Comparison of ENCODE assay signal across 8 mouse cellular contexts in genomic region chr3:154816801-154817625, GRCm38 (mm10).
DNase-seq lines count a peak whose midpoint lies in the region; ATAC-seq and TF ChIP-seq lines count a peak whose summit lies in the region.
"Had no signal": no experiment of that assay in that cellular context is flagged by ENCODE, and none has a peak within 500 bp of the region (broad histone marks: within the 10 kb centered on the region; RNA-seq: fewer than 3 reads in every experiment).

No protein-coding gene starts in this region.

- H3K4me2 ChIP-seq in stomach, embryonic 16.5 days (ENCODE audit: low read depth, low read length) = no peak overlapping the region
- H3K4me2 ChIP-seq in liver, postnatal 0 days (ENCODE audit: low read depth, low read length) = no peak overlapping the region
- H3K4me2 ChIP-seq: lung, embryonic 15.5 days had no signal

- ATAC-seq in inflammation-experienced regulatory T-cells, adult 6 months = peak; percentile 63
- peak; percentile 76; the same call in 1 of the 2 replicates for ATAC-seq in stomach, embryonic 16.5 days (ENCODE audit: insufficient read depth, low FRiP score)
- ATAC-seq in liver, postnatal 0 days = no peak

- H3K27ac ChIP-seq in embryonic facial prominence, embryonic 10.5 days (replicated peaks) = no peak overlapping the region
- H3K27ac ChIP-seq in stomach, embryonic 16.5 days (ENCODE audit: low read length) = no peak overlapping the region
- no peak overlapping the region for H3K27ac ChIP-seq in liver, postnatal 0 days (ENCODE audit: low read depth)
- H3K27ac ChIP-seq: lung, embryonic 15.5 days had no signal

- whole genome bisulfite sequencing in embryonic facial prominence, embryonic 10.5 days = 38% methylated on average over 19 of the region's 19 CpGs
- 40% methylated on average over 19 of the region's 19 CpGs for WGBS in stomach, embryonic 16.5 days
- WGBS in liver, postnatal 0 days (ENCODE audit: insufficient replicate concordance) = 44% methylated on average over 19 of the region's 19 CpGs

- no peaks in the 10 kb centered on the region for H3K36me3 ChIP-seq in embryonic facial prominence, embryonic 10.5 days (replicated peaks)
- no peaks in the 10 kb centered on the region for H3K36me3 ChIP-seq in stomach, embryonic 16.5 days (ENCODE audit: control insufficient read depth, insufficient read depth, low read length)
- no peaks in the 10 kb centered on the region for H3K36me3 ChIP-seq in liver, postnatal 0 days (replicated peaks; ENCODE audit: insufficient read depth, low read length)
- H3K36me3 ChIP-seq: lung, embryonic 15.5 days had no signal

- no peak for TF ChIP-seq CTCF in liver, postnatal 0 days (IDR thresholded peaks at IDR 0.05; ENCODE audit: low read depth)

- peak; percentile 57 for DNase-seq in embryonic facial prominence, embryonic 10.5 days (ENCODE audit: low spot score)
- peak; percentile 28 for DNase-seq in forelimb bud, embryonic 11.5 days (ENCODE audit: low read depth, low spot score)
- DNase-seq in lung, postnatal 25 days (ENCODE audit: low spot score) = peak; percentile 51
- no peak for DNase-seq in urinary bladder, postnatal 4 days (ENCODE audit: low spot score in 2 of 2)
- DNase-seq in liver, postnatal 0 days = no peak

- TF ChIP-seq EP300 in liver, postnatal 0 days (IDR thresholded peaks at IDR 0.05; ENCODE audit: low read depth) = no peak

- peaks cover 6% of the 10 kb centered on the region; the same call in 1 of the 2 replicates for H3K27me3 ChIP-seq in embryonic facial prominence, embryonic 10.5 days (replicated peaks; ENCODE audit: low read depth, poor library complexity, severe bottlenecking)
- H3K27me3 ChIP-seq in stomach, embryonic 16.5 days (ENCODE audit: control insufficient read depth, insufficient read depth, low read length) = no peaks in the 10 kb centered on the region
- H3K27me3 ChIP-seq in liver, postnatal 0 days (ENCODE audit: insufficient read depth, low read length) = no peaks in the 10 kb centered on the region
- H3K27me3 ChIP-seq: lung, embryonic 15.5 days had no signal

- no peak overlapping the region for H3K9ac ChIP-seq in stomach, embryonic 16.5 days (ENCODE audit: low read length)
- H3K9ac ChIP-seq in liver, postnatal 0 days (replicated peaks) = no peak overlapping the region
- H3K9ac ChIP-seq: lung, embryonic 15.5 days had no signal

- H3K4me1 ChIP-seq in embryonic facial prominence, embryonic 10.5 days = peaks cover 11% of the 10 kb centered on the region
- H3K4me1 ChIP-seq in stomach, embryonic 16.5 days (ENCODE audit: control insufficient read depth, insufficient read depth, low read length) = no peaks in the 10 kb centered on the region
- no peaks in the 10 kb centered on the region for H3K4me1 ChIP-seq in liver, postnatal 0 days (ENCODE audit: insufficient read depth)
- H3K4me1 ChIP-seq: lung, embryonic 15.5 days had no signal

- H3K4me3 ChIP-seq in embryonic facial prominence, embryonic 10.5 days = peak overlapping the region; percentile 21; the same call in 1 of the 2 replicates
- no peak overlapping the region for H3K4me3 ChIP-seq in stomach, embryonic 16.5 days (replicated peaks; ENCODE audit: low read length)
- no peak overlapping the region for H3K4me3 ChIP-seq in liver, postnatal 0 days (ENCODE audit: low read depth, low read length)
- H3K4me3 ChIP-seq: lung, embryonic 15.5 days had no signal

- H3K9me3 ChIP-seq in embryonic facial prominence, embryonic 10.5 days = no peaks in the 10 kb centered on the region
- no peaks in the 10 kb centered on the region for H3K9me3 ChIP-seq in stomach, embryonic 16.5 days (replicated peaks; ENCODE audit: control insufficient read depth, low read length)
- no peaks in the 10 kb centered on the region for H3K9me3 ChIP-seq in liver, postnatal 0 days (ENCODE audit: low read length)
- H3K9me3 ChIP-seq: lung, embryonic 15.5 days had no signal

Comparison
In these comparisons a context has a peak if more than half of its experiments do, and no peak if none do; other contexts are left out.
1. DNase-seq: peak in embryonic facial prominence, embryonic 10.5 days (single experiment), forelimb bud, embryonic 11.5 days (single experiment) and lung, postnatal 25 days (single experiment); none in urinary bladder, postnatal 4 days (0 of 2) and liver, postnatal 0 days (single experiment).